25 mouse cellular contexts compared by ENCODE assay signal in genomic region chr8:88814246-88814645, GRCm38 (mm10).
"Had no signal": no experiment of that assay in that cellular context is flagged by ENCODE, and none has a peak within 500 bp of the region (broad histone marks: within the 10 kb centered on the region; RNA-seq: fewer than 3 reads in every experiment).

No protein-coding gene starts in this region.

- H3K36me3 ChIP-seq: heart, embryonic 12.5 days; hindbrain, embryonic 10.5 days; hindbrain, embryonic 12.5 days; intestine, embryonic 15.5 days; limb, embryonic 10.5 days; limb, embryonic 12.5 days; liver, embryonic 13.5 days; liver, embryonic 15.5 days had no signal

- H3K27me3 ChIP-seq: intestine, embryonic 15.5 days; liver, embryonic 13.5 days; liver, embryonic 15.5 days had no signal

- H3K27ac ChIP-seq: heart, adult 2 months; hindbrain, embryonic 10.5 days; hindbrain, embryonic 12.5 days; hindbrain, embryonic 14.5 days; intestine, embryonic 15.5 days; layer of hippocampus, adult 2 months; left cerebral cortex, adult 2 months; limb, embryonic 10.5 days; limb, embryonic 12.5 days; liver, embryonic 13.5 days; liver, embryonic 15.5 days had no signal

- H3K4me3 ChIP-seq: heart, adult 2 months; heart, embryonic 12.5 days; hindbrain, embryonic 10.5 days; hindbrain, embryonic 12.5 days; intestine, embryonic 15.5 days; layer of hippocampus, adult 2 months; left cerebral cortex, adult 2 months; limb, embryonic 10.5 days; limb, embryonic 12.5 days; liver, embryonic 13.5 days; liver, embryonic 15.5 days had no signal

- ATAC-seq: hindbrain, embryonic 16.5 days; inflammation-experienced regulatory T-cells, adult 6 months; intestine, embryonic 15.5 days; intestine, postnatal 0 days had no signal

- H3K9ac ChIP-seq: heart, embryonic 12.5 days; hindbrain, embryonic 12.5 days; hindbrain, embryonic 14.5 days; intestine, embryonic 15.5 days; limb, embryonic 12.5 days; liver, embryonic 13.5 days; liver, embryonic 15.5 days had no signal

- H3K9me3 ChIP-seq: hindbrain, embryonic 10.5 days; intestine, embryonic 15.5 days; limb, embryonic 10.5 days; limb, embryonic 12.5 days; liver, embryonic 15.5 days had no signal

- H3K4me1 ChIP-seq: heart, embryonic 12.5 days; intestine, embryonic 15.5 days; limb, embryonic 12.5 days; liver, embryonic 13.5 days; liver, embryonic 15.5 days had no signal

- H3K4me2 ChIP-seq: heart, embryonic 12.5 days; hindbrain, embryonic 12.5 days; hindbrain, embryonic 14.5 days; intestine, embryonic 15.5 days; limb, embryonic 12.5 days; liver, embryonic 11.5 days; liver, embryonic 13.5 days; liver, embryonic 15.5 days had no signal

- DNase-seq: gastrocnemius, postnatal 25 days; heart, adult 2 months; heart, postnatal 10 days; heart, postnatal 4 days; kidney, adult 18-20 months; kidney, adult 8-10 months; kidney, postnatal 10 days; kidney, postnatal 25 days; kidney, postnatal 4 days; liver; liver, embryonic 13.5 days had no signal
